Mouse (Mus musculus): ENCODE measurements around the gene 6430531B16Rik.

GRCm38 (mm10) chr7:139950283-139950971 is 28.1 kb downstream of the 6430531B16Rik start:
- no peak for TF ChIP-seq CTCF (IDR thresholded peaks at IDR 0.05; ENCODE audit: control insufficient read depth, insufficient read depth, insufficient replicate concordance, low read depth, low read length)
- no peak for TF ChIP-seq POLR2A (IDR thresholded peaks at IDR 0.05; ENCODE audit: control insufficient read depth, low read depth, low read length)
